Mouse (Mus musculus) heart, adult 2 months (tissue): ENCODE data around the gene Zap70. TPM values are rescaled to one million over a fixed set of nuclear protein-coding genes. Genes with fewer than 3 reads are reported as not detected.

ENCODE experiments used
- DNase-seq, 2 experiments: peaks; one replicate each; pipeline ENCODE4 v3.0.0; 2021
- H3K27ac ChIP-seq: fragments of 200-600 bp; 2 replicates; pipeline ENCODE4 v1.8.1; 2022
- H3K27me3 ChIP-seq: fragments of 200-500 bp; 2 replicates; pipeline ENCODE4 v1.6.1; 2012; ENCODE audit warnings: mild to moderate bottlenecking, low read length, inconsistent platforms, mixed read lengths; ENCODE audit not compliant: control insufficient read depth, insufficient read depth
- H3K36me3 ChIP-seq: fragments of 200-500 bp; 2 replicates; pipeline ENCODE4 v1.6.1; 2012; ENCODE audit warnings: low read length, inconsistent platforms; ENCODE audit not compliant: control insufficient read depth, insufficient read depth
- H3K4me1 ChIP-seq: fragments of 200-500 bp; 2 replicates; pipeline ENCODE4 v1.6.1; 2011; ENCODE audit warnings: low read length; ENCODE audit not compliant: control insufficient read depth, insufficient read depth
- H3K4me3 ChIP-seq: fragments of 200-600 bp; 2 replicates; pipeline ENCODE4 v1.8.1; 2022
- H3K79me2 ChIP-seq: fragments of 200-500 bp; replicated peaks from 2 replicates; pipeline ENCODE4 v1.6.1; 2012; ENCODE audit warnings: mild to moderate bottlenecking, inconsistent platforms, low read length, moderate library complexity, mixed read lengths; ENCODE audit not compliant: control insufficient read depth, insufficient read depth
- H3K9ac ChIP-seq: fragments of 200-500 bp; 2 replicates; pipeline ENCODE4 v1.6.1; 2012; ENCODE audit warnings: low read depth, mild to moderate bottlenecking, control low read depth, inconsistent platforms, low read length, mixed read lengths
- CTCF ChIP-seq: fragments of 200-600 bp; IDR thresholded peaks from 2 replicates; pipeline ENCODE4 v1.8.1; 2022; ENCODE audit warnings: antibody characterized with exemption, mild to moderate bottlenecking, moderate library complexity
- EP300 ChIP-seq: fragments of 200-500 bp; IDR thresholded peaks from 2 replicates; pipeline ENCODE4 v1.6.1; 2011; ENCODE audit warnings: low read depth, low read length, control low read depth; ENCODE audit not compliant: insufficient read depth
- POLR2A ChIP-seq: fragments of 200-500 bp; IDR thresholded peaks from 2 replicates; pipeline ENCODE4 v1.6.1; 2011; ENCODE audit warnings: mild to moderate bottlenecking, low read depth, low read length, control low read depth; ENCODE audit not compliant: insufficient read depth
- WGBS: fragments of 180-500 bp; shearing (Covaris S2); methylation state at CpG from one replicate; pipeline ENCODE4 v1.1.7; 2018; 5-methylcytosine and 5-hydroxymethylcytosine counted together
- intact Hi-C: fragments of 180-260 bp; cut with DNase I; formaldehyde crosslinking; loops from one replicate; pipeline ENCODE4 v1.15.1; 2025
- polyA plus RNA-seq: library from polyadenylated mRNA; depleted of rRNA; stranded (reverse); fragments of >200 nt; gene quantifications from 2 replicates; pipeline ENCODE4 v1.2.3, GENCODE M21; 2012
- total RNA-seq, 2 experiments: library from RNA; stranded (reverse); gene quantifications; 2 replicates each; pipeline ENCODE4 v1.2.3; 2021

Gene Zap70
- total and polyA plus RNA-seq, 3 experiments: 0.32 to 0.47 (median 0.34) TPM

DNA sequence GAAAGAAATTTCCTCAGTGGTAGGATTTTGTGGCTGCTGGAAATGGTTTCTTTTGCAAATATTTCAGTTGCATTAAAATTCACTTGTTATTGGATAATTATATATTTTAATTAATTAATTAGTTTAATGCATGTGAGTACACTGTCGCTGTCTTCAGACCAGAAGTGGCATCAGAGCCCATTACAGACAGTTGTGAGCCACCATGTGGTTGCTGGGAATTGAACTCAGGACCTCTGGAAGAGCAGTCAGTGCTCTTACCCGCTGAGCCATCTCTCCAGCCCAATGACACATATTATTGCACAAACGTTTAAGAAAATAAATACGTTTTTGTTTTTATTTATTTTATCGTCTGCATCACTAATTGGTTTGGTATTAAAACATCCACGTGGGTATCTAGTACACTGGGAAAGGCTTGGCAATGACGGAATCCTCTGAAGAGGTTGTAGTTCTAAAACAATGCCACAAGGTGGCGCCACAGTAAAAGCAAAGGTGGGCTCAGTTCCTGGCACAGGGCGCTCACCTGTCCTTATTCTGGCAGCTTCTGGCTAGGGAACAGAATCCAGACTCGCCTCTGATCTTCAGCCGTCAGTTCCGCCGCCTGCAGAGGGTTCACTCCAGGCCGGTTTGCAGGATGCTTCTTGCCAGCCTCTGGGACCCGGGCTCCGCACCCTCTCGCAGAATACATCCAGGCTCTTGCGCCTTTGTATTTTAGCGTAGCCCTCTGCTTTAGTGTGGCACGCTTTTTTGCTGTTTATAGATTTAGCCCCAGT, 23.0 kb downstream of the Zap70 start:
- Histone ChIP-seq H3K9ac (no peak overlapping the region), H3K4me1 (no peaks in the 10 kb centered on the region), H3K36me3 (no peaks in the 10 kb centered on the region), H3K27ac (no peak overlapping the region), H3K79me2 (no peaks in the 10 kb centered on the region), H3K4me3 (peak overlapping the region; percentile 30), H3K27me3 (no peaks in the 10 kb centered on the region)
- peak; percentile 65 to 79 for DNase-seq
- WGBS: 2% methylated on average over 20 of the region's 20 CpGs
- peak; percentile 71; the same call in 1 of the 2 replicates for TF ChIP-seq EP300
- TF ChIP-seq CTCF: peak; percentile 90
- TF ChIP-seq POLR2A: no peak
- intact Hi-C loops: loop anchor here (1.0 to 5.0 kb wide), 3 partner anchors 408 to 618 kb away; no protein-coding TSS in a partner anchor

DNA sequence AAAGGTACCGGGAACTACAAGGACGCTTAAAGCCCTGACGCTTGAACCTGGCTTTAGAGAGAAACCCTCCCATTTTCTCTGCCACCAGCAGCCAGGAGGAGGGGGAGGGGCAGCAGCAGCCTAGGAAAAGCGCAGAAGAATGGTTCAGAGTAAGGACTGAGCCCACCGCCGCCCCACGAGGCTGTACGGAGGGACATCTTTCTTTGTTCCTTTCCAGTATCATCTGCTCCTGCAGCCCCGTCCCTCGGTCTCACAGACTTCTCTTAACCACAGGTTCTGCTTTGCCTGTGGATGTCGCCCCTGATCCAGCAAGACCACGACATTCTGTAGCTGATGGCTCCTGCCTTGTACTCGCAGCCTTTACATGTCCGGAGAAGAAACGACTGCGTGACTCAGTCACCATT, 23.6 kb downstream of the Zap70 start:
- Histone ChIP-seq H3K27me3 (no peaks in the 10 kb centered on the region), H3K9ac (peak overlapping the region; percentile 19; the same call in 1 of the 2 replicates), H3K4me1 (no peaks in the 10 kb centered on the region), H3K4me3 (peak overlapping the region; percentile 30), H3K27ac (no peak overlapping the region), H3K36me3 (no peaks in the 10 kb centered on the region), H3K79me2 (no peaks in the 10 kb centered on the region)
- TF ChIP-seq EP300: no peak
- no peak for TF ChIP-seq POLR2A
- TF ChIP-seq CTCF: no peak
- no peak for DNase-seq
- 3% methylated on average over 16 of the region's 16 CpGs for WGBS
- intact Hi-C loops: no loop called here

DNA sequence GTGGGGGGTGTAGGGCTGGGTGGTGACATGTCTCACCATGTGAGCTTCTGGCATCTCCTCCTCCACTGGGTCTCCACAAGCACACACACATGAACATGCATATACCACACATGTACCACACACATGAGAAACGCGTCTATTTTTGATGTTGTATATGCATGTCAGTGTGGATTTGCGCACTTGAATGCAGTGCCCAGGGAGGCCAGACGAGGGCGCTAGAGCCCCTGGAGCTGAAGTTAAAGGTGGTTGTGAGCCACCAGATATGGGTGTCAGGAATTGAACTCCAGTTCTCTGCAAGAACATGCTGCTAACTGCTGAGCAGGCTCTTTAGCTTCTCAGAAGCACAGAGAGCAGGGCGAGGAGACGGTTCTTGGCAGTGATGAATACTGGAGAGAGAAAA, 24.8 kb downstream of the Zap70 start:
- no peak overlapping the region for H3K9ac ChIP-seq
- H3K27ac ChIP-seq: no peak overlapping the region
- H3K27me3 ChIP-seq: no peaks in the 10 kb centered on the region
- intact Hi-C loops: no loop called here
- TF ChIP-seq POLR2A (no peak), CTCF (peak; percentile 36), EP300 (no peak)
- no peak overlapping the region for H3K4me3 ChIP-seq
- no peaks in the 10 kb centered on the region for H3K4me1 ChIP-seq
- H3K79me2 ChIP-seq: no peaks in the 10 kb centered on the region
- WGBS: 91% methylated on average over 7 of the region's 7 CpGs
- H3K36me3 ChIP-seq: no peaks in the 10 kb centered on the region
- DNase-seq: no peak

DNA sequence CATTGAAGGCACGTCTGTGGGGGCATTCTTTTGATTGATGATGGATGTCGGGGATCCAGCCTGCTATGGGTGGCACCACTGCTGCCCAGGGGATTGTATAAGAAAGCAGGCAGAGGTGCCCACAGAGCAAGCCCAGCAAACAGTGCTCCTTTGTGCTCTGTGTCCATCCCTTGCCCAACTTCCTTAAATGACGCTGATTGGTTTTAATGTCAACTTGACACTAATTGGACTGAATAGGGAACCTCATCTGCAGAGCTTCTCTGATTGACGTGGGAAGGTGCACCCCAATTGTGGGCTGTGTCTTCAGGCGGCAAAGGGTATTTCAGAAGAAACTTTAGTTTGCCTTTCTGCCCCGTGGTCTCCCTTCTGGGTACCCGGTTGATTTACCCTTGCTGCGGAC, 27.8 kb downstream of the Zap70 start:
- H3K9ac ChIP-seq: no peak overlapping the region
- H3K27me3 ChIP-seq: no peaks in the 10 kb centered on the region
- no peak overlapping the region for H3K27ac ChIP-seq
- no peaks in the 10 kb centered on the region for H3K79me2 ChIP-seq
- no peak overlapping the region for H3K4me3 ChIP-seq
- H3K36me3 ChIP-seq: no peaks in the 10 kb centered on the region
- DNase-seq: no peak
- TF ChIP-seq EP300 (no peak), CTCF (no peak), POLR2A (no peak)
- 78% methylated on average over 8 of the region's 8 CpGs for WGBS
- intact Hi-C loops: no loop called here
- no peaks in the 10 kb centered on the region for H3K4me1 ChIP-seq

DNA sequence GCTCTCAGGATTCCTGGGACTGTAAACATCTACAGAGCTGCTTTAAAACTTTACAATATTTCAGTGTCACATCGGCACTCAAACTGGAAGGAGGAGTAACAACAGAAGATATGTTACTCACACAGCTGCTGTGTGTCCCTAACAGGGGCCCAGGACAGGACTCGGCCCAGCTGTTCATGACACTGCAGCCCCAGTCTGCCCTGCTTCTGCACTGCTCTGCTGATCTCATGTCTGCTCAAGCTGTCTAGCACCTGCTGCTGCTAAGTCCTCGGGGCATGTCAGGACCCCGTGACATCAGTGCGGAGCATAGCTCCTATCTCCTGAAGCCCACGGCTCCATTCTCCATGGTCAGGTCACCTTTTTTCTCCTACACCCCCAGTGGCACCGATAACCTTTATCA, 35.1 kb downstream of the Zap70 start:
- Histone ChIP-seq H3K4me1 (no peaks in the 10 kb centered on the region), H3K9ac (no peak overlapping the region), H3K4me3 (no peak overlapping the region), H3K36me3 (no peaks in the 10 kb centered on the region), H3K79me2 (no peaks in the 10 kb centered on the region), H3K27ac (no peak overlapping the region), H3K27me3 (no peaks in the 10 kb centered on the region)
- intact Hi-C loops: no loop called here
- DNase-seq: no peak
- TF ChIP-seq EP300 (no peak), CTCF (no peak), POLR2A (no peak)
- 82% methylated on average over 7 of the region's 7 CpGs for WGBS

DNA sequence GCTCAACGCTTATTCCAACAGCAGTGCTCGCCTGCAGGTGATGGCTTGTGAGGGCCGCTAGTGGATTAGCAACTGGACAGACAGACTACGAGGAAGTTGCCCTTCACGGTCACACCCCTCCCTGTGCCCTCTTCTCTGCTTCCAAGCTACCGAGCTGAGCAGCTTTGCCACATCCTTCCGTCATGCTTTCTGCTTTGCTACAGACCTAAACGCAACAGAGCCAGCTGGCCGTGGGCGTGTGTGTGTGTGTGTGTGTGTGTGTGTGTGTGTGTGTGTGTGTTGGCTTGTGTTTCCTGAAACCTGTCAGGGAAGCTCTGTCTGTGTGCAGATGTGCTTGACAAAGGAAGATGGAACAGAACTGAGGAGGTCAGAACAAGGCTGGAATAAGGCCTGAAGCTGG, 35.9 kb downstream of the Zap70 start:
- intact Hi-C loops: no loop called here
- no peak overlapping the region for H3K4me3 ChIP-seq
- H3K27me3 ChIP-seq: no peaks in the 10 kb centered on the region
- no peak overlapping the region for H3K27ac ChIP-seq
- H3K36me3 ChIP-seq: no peaks in the 10 kb centered on the region
- H3K79me2 ChIP-seq: no peaks in the 10 kb centered on the region
- no peak overlapping the region for H3K9ac ChIP-seq
- TF ChIP-seq CTCF: no peak
- TF ChIP-seq POLR2A: no peak
- no peak for TF ChIP-seq EP300
- H3K4me1 ChIP-seq: no peaks in the 10 kb centered on the region
- 66% methylated on average over 10 of the region's 10 CpGs for WGBS
- DNase-seq: no peak
